Mouse (Mus musculus) thymus, adult 2 months (tissue): ENCODE measurements around the gene Fxr2.

Source experiments
- CTCF ChIP-seq: fragments of 200-500 bp; IDR thresholded peaks from 2 replicates; pipeline ENCODE4 v1.5.1; 2012; ENCODE audit warnings: mild to moderate bottlenecking, control low read depth, low read length, moderate library complexity, borderline replicate concordance; ENCODE audit not compliant: control insufficient read depth, poor library complexity, insufficient read depth; ENCODE audit errors: extremely low read depth
- POLR2A ChIP-seq: fragments of 200-500 bp; IDR thresholded peaks from 2 replicates; pipeline ENCODE4 v1.6.1; 2012; ENCODE audit warnings: mild to moderate bottlenecking, low read length, control low read depth, moderate library complexity; ENCODE audit not compliant: control insufficient read depth, poor library complexity, insufficient read depth; ENCODE audit errors: extremely low read depth

DNA sequence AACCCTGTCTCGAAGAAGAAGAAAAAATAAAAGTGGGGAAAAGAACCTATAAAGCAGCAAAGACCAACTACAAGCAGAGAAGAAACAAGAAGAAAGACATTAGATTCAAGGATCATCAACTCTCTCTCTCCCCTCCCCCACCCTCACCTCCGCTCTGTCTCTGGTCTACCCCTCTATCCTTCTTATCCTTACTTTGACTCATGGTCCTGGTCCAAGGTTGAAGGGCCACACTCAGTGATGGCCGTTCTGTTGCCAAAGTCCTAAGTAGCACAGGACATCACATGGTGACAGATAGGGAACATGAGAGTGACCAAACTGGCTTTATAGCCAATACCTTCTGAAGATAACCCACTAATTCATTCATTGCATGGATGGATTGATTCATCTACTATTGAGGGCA is 64.6 kb downstream of the Fxr2 start:
- TF ChIP-seq CTCF (no peak), POLR2A (no peak)
